Mouse (Mus musculus) cerebellum, adult 2 months (tissue): ENCODE measurements around the gene Ror2. TPM values are rescaled to one million over a fixed set of nuclear protein-coding genes. Genes with fewer than 3 reads are reported as not detected.

Source experiments
- DNase-seq, 2 experiments: peaks; one replicate each; pipeline ENCODE4 v3.0.0; 2021
- H3K27ac ChIP-seq: fragments of 200-500 bp; 2 replicates; pipeline ENCODE4 v1.5.1; 2012; ENCODE audit warnings: low read length, control low read depth, inconsistent platforms; ENCODE audit not compliant: insufficient read depth
- H3K27me3 ChIP-seq: fragments of 200-500 bp; 2 replicates; pipeline ENCODE4 v1.6.1; 2012; ENCODE audit warnings: inconsistent platforms, mild to moderate bottlenecking, low read length, moderate library complexity; ENCODE audit not compliant: control insufficient read depth, insufficient read depth
- H3K4me1 ChIP-seq: fragments of 200-500 bp; 2 replicates; pipeline ENCODE4 v1.6.1; 2011; ENCODE audit warnings: low read length; ENCODE audit not compliant: control insufficient read depth, insufficient read depth
- H3K4me3 ChIP-seq: fragments of 200-500 bp; replicated peaks from 2 replicates; pipeline ENCODE3; 2011; ENCODE audit warnings: mild to moderate bottlenecking, low read depth, low read length, control low read depth; ENCODE audit not compliant: insufficient read depth
- CTCF ChIP-seq: fragments of 200-500 bp; IDR thresholded peaks from 2 replicates; pipeline ENCODE4 v1.5.1; 2011; ENCODE audit warnings: low read depth, mild to moderate bottlenecking, control low read depth, low read length, moderate library complexity, borderline replicate concordance; ENCODE audit not compliant: insufficient read depth
- POLR2A ChIP-seq: fragments of 200-500 bp; IDR thresholded peaks from 2 replicates; pipeline ENCODE4 v1.6.1; 2011; ENCODE audit warnings: low read length, control low read depth, borderline replicate concordance; ENCODE audit not compliant: insufficient read depth
- WGBS: fragments of 180-500 bp; shearing (Covaris S2); methylation state at CpG from one replicate; pipeline ENCODE4 v1.1.7; 2018; 5-methylcytosine and 5-hydroxymethylcytosine counted together
- polyA plus RNA-seq: library from polyadenylated mRNA; depleted of rRNA; stranded (reverse); fragments of >200 nt; gene quantifications from 2 replicates; pipeline ENCODE4 v1.2.3, GENCODE M21; 2012

Gene Ror2
- polyA plus RNA-seq, 1 experiment: 1.1 TPM

GRCm38 (mm10) chr13:53205128-53205911 lies 80.6 kb downstream of the Ror2 start:
- H3K27ac ChIP-seq: no peak overlapping the region
- 66% methylated on average over 17 of the region's 17 CpGs for WGBS
- H3K4me1 ChIP-seq: no peaks in the 10 kb centered on the region; the same call in 1 of the 2 replicates
- H3K27me3 ChIP-seq: no peaks in the 10 kb centered on the region
- no peak for DNase-seq
- H3K4me3 ChIP-seq: no peak overlapping the region
- TF ChIP-seq CTCF (no peak), POLR2A (no peak)

- Histone ChIP-seq H3K27me3 (no peaks in the 10 kb centered on the region), H3K4me1 (no peaks in the 10 kb centered on the region), H3K4me3 (no peak overlapping the region), H3K27ac (no peak overlapping the region)
- no peak for DNase-seq
- WGBS: 43% methylated on average over 5 of the region's 5 CpGs
- TF ChIP-seq POLR2A (no peak), CTCF (no peak)
These were observed 83.5 kb downstream of the Ror2 start for GRCm38 (mm10) chr13:53202439-53202830.

- no peak for DNase-seq
- Histone ChIP-seq H3K27me3 (no peaks in the 10 kb centered on the region), H3K27ac (no peak overlapping the region), H3K4me3 (no peak overlapping the region), H3K4me1 (no peaks in the 10 kb centered on the region)
- no peak for TF ChIP-seq POLR2A
- TF ChIP-seq CTCF: no peak
- WGBS: 8% methylated on average over 18 of the region's 18 CpGs
These were observed 84.1 kb downstream of the Ror2 start for GRCm38 (mm10) chr13:53201628-53202438.

GRCm38 (mm10) chr13:53200121-53200520 lies 85.8 kb downstream of the Ror2 start:
- TF ChIP-seq CTCF (no peak), POLR2A (no peak)
- Histone ChIP-seq H3K27me3 (no peaks in the 10 kb centered on the region), H3K27ac (no peak overlapping the region), H3K4me3 (no peak overlapping the region), H3K4me1 (no peaks in the 10 kb centered on the region)
- 54% methylated on average over 4 of the region's 4 CpGs for WGBS
- DNase-seq: no peak

- H3K4me3 ChIP-seq: no peak overlapping the region
- DNase-seq: no peak
- no peak overlapping the region for H3K27ac ChIP-seq
- H3K4me1 ChIP-seq: no peaks in the 10 kb centered on the region
- WGBS: 63% methylated on average over 7 of the region's 7 CpGs
- no peaks in the 10 kb centered on the region for H3K27me3 ChIP-seq
- TF ChIP-seq CTCF (no peak), POLR2A (no peak)
These were observed 86.7 kb downstream of the Ror2 start for GRCm38 (mm10) chr13:53199262-53199661.

GRCm38 (mm10) chr13:53196690-53197089 lies 89.2 kb downstream of the Ror2 start:
- Histone ChIP-seq H3K4me1 (no peaks in the 10 kb centered on the region), H3K27me3 (no peaks in the 10 kb centered on the region), H3K4me3 (no peak overlapping the region), H3K27ac (no peak overlapping the region)
- 65% methylated on average over 7 of the region's 7 CpGs for WGBS
- TF ChIP-seq POLR2A (no peak), CTCF (no peak)
- no peak for DNase-seq

GRCm38 (mm10) chr13:53195951-53196677 lies 89.8 kb downstream of the Ror2 start:
- TF ChIP-seq POLR2A (no peak), CTCF (no peak)

GRCm38 (mm10) chr13:53194306-53194705 lies 91.6 kb downstream of the Ror2 start:
- TF ChIP-seq CTCF: no peak
- TF ChIP-seq POLR2A: no peak
- H3K4me1 ChIP-seq: no peaks in the 10 kb centered on the region
- 91% methylated on average over 15 of the region's 15 CpGs for WGBS

More at GRCm38 (mm10) chr13:53195951-53196677, 89.8 kb downstream of the Ror2 start:
- DNase-seq: no peak
- WGBS: 77% methylated on average over 6 of the region's 6 CpGs
- no peaks in the 10 kb centered on the region for H3K27me3 ChIP-seq
- no peaks in the 10 kb centered on the region for H3K4me1 ChIP-seq
- no peak overlapping the region for H3K27ac ChIP-seq
- H3K4me3 ChIP-seq: no peak overlapping the region

More at GRCm38 (mm10) chr13:53194306-53194705, 91.6 kb downstream of the Ror2 start:
- H3K27me3 ChIP-seq: no peaks in the 10 kb centered on the region
- no peak for DNase-seq
- H3K27ac ChIP-seq: no peak overlapping the region
- no peak overlapping the region for H3K4me3 ChIP-seq
